Mouse (Mus musculus): ENCODE results near the gene Tubgcp2.

- TF ChIP-seq CTCF (IDR thresholded peaks at IDR 0.05; ENCODE audit: low read depth) = no peak
- TF ChIP-seq EP300 (IDR thresholded peaks at IDR 0.05; ENCODE audit: low read depth) = no peak
Observed at GRCm38 (mm10) chr7:140080503-140081156, 44.2 kb upstream of the Tubgcp2 start.

All from heart, postnatal 0 days (tissue).